Mouse (Mus musculus): ENCODE measurements around the gene Clic4. TPM values are rescaled to one million over a fixed set of nuclear protein-coding genes. Genes with fewer than 3 reads are reported as not detected.

The Clic4 gene
- total RNA-seq, 4 experiments from 2014 or later: 37.4 to 43.1 (median 38.4) TPM

GRCm38 (mm10) chr4:135258521-135258920, 14.1 kb downstream of the Clic4 start:
- no peak for DNase-seq (ENCODE audit: low spot score in 2 of 2)

- no peak for DNase-seq (ENCODE audit: low spot score in 2 of 2)
These were observed 14.6 kb downstream of the Clic4 start for GRCm38 (mm10) chr4:135257881-135258476.

DNA sequence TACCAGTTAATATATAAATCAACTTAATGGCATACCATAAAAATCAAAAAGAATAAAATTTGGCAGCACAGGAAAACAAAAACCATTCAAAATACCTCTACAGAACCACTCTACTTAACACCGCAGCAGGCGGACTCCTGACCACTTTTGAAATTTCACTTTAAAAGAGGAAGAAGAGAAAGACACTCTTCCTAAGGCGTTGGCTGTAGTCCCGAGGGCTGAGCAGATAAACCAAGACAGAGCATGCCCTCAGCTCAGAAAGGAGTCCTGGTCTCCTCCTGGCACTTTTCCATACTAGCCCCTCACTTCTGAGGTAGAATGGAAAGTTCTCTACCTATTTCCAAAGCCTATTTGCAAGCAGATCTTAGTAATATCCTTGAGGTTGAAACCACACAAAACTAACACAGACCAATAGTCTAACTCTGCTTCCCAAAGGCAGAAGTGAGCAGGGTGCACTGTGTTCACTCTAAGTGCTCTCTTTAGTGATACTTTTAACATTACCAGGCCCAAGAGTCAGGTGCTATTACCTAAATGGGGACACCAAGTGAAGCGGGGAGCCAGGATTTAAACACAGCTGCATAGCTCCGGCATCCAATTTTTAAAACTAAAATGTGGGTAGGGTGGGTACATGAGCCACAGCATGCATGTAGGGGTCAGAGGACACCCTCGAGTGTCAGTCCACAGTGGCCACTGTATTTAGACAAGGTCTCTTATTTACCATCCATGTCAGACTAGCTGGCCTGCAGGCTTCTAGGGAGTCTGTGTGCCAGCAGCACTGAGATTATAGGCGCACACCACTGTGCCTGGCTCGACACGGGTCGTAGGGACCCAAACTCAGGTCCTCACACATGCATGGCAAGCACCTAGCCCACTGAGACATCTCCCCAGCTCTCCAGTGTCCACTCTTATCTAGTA, 15.8 kb downstream of the Clic4 start:
- DNase-seq (ENCODE audit: low spot score in 2 of 2): no peak

- no peak for DNase-seq (ENCODE audit: low spot score in 2 of 2)
These were observed 17.8 kb downstream of the Clic4 start for GRCm38 (mm10) chr4:135254770-135255169.

DNA sequence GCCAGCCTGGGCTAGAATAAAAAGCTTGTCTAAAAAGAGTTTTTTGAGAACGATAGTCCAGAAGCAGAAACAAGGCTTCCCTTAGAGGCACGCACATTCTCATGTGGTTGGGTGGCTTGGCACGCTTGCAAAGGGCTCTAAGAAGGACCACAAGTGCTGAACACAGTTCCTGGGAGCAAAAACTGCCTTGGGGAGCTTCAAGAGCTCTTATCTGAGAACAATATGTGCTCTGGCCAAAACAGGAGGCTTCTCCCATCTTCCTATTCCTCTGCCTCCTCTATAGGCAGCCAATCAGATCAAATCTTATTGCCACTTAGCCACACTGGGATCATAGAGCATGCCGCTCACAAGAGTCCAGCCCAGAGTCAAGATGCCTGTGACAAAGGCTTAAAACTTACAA, 18.3 kb downstream of the Clic4 start:
- no peak for DNase-seq (ENCODE audit: low spot score in 2 of 2)

GRCm38 (mm10) chr4:135253239-135254039, 19.2 kb downstream of the Clic4 start:
- DNase-seq (ENCODE audit: low spot score in 2 of 2): no peak

- DNase-seq (ENCODE audit: low spot score in 2 of 2): no peak
These were observed 20.8 kb downstream of the Clic4 start for GRCm38 (mm10) chr4:135251801-135252200.

- no peak for DNase-seq (ENCODE audit: low spot score in 2 of 2)
These were observed 24.2 kb downstream of the Clic4 start for GRCm38 (mm10) chr4:135248250-135249018.

- DNase-seq (ENCODE audit: low spot score in 2 of 2): no peak
These were observed 25.5 kb downstream of the Clic4 start for GRCm38 (mm10) chr4:135246866-135247756.

GRCm38 (mm10) chr4:135246444-135246843, 26.2 kb downstream of the Clic4 start:
- DNase-seq (ENCODE audit: low spot score in 2 of 2): no peak

- no peak for DNase-seq (ENCODE audit: low spot score in 2 of 2)
These were observed 26.8 kb downstream of the Clic4 start for GRCm38 (mm10) chr4:135245841-135246240.

GRCm38 (mm10) chr4:135244335-135244734, 28.3 kb downstream of the Clic4 start:
- DNase-seq (ENCODE audit: low spot score in 2 of 2): no peak

DNA sequence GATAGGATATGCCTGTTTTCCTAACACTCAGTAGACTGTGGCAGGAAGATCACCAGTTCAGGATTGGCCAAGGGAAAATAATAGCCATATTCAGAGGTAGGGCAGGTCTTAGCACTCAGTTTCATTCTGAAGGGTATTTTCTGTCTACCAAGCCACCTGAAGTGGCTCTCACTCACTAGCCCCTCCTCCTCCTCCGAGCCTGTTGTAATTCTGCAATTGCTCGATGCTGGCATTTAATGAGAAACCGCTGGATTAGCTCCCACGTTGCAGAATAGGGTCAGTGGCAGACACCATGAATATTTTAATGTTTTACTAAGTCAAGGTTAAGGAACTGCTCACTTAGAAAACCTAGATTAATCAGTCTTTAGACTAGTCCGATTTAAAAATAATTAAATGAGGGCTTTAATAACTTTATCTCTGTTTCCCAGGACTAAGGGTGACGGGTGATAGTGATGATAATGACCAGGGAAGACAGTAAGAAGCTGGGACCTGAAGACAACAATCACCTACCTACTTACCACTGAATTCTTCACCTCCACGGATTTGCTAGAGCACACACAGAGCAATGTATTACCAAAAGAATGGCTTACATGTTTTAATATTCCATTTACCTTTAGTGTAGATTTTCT, 29.6 kb downstream of the Clic4 start:
- no peak for DNase-seq (ENCODE audit: low spot score in 2 of 2)

GRCm38 (mm10) chr4:135242383-135242782, 30.2 kb downstream of the Clic4 start:
- DNase-seq (ENCODE audit: low spot score in 2 of 2): no peak

GRCm38 (mm10) chr4:135241669-135242068, 30.9 kb downstream of the Clic4 start:
- no peak for DNase-seq (ENCODE audit: low spot score in 2 of 2)

DNA sequence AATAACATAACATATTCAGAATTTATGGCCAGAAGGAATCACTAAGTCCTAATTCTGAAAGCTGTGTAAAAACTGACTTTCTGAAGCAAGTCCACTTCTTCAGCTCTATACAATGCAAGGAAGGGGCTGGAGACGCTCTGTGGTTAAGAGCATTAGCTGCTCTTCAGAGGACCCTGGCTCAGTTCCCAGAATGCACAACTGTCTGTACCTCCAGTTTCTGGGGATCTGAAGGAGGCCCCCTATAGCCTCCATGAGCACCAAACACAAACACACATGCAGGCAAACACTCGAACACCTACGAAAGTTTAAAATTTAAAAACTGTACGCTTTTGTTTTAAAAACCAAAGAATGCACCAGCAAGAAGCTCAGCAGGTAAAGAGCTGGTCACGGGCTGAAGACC, 31.5 kb downstream of the Clic4 start:
- no peak for DNase-seq (ENCODE audit: low spot score in 2 of 2)

DNA sequence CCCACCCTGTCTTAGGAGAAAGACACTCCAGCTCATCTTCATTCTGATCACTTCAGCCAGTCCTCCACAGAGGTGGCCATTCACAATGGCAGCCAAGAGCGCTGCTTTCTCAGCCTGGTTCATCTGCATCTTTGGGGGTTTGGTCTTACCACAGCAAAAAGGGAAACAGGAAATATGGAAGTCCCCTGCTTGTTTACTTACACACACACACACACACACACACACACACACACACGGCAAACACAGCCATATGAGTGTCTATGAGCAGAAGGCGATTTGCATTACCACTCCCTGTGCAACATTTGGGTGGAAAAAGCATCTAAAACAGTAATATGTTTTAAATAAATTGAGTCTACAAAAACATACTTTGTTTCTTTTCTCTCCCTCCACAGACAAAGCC, 32.3 kb downstream of the Clic4 start:
- DNase-seq (ENCODE audit: low spot score in 2 of 2): no peak

- DNase-seq (ENCODE audit: low spot score in 2 of 2): no peak
These were observed 33.7 kb downstream of the Clic4 start for GRCm38 (mm10) chr4:135238706-135239510.

- no peak for DNase-seq (ENCODE audit: low spot score in 2 of 2)
These were observed 36.0 kb downstream of the Clic4 start for GRCm38 (mm10) chr4:135236658-135237057.
